Mouse (Mus musculus): Measurements from ENCODE around the gene Alkal2.

- TF ChIP-seq GATA1 (IDR thresholded peaks at IDR 0.05; ENCODE audit: borderline replicate concordance, low read length), result no peak
- no peak for TF ChIP-seq FLI1 (IDR thresholded peaks at IDR 0.05; ENCODE audit: low read length)
Measured at GRCm38 (mm10) chr12:30851871-30852270, 32.3 kb upstream of the Alkal2 start.
